Mouse (Mus musculus) frontal cortex, adult 2 months (tissue): Measurements from ENCODE around the gene Ltv1. TPM values are rescaled to one million over a fixed set of nuclear protein-coding genes. Genes with fewer than 3 reads are reported as not detected.
A peak's percentile ranks its signal among the peaks of the same experiment; 100 is the strongest.

ENCODE experiments used
- DNase-seq, 2 experiments: peaks; one replicate each; pipeline ENCODE4 v3.0.0; 2022; ENCODE audit warnings: low spot score in 1 of 2; ENCODE audit errors: extremely low spot score in 1 of 2
- polyA plus RNA-seq: library from polyadenylated mRNA; depleted of rRNA; stranded (reverse); fragments of >200 nt; gene quantifications from 2 replicates; pipeline ENCODE4 v1.2.3, GENCODE M21; 2012; rRNA removed

Gene Ltv1
- polyA plus RNA-seq, result 21.5 and 23.1 TPM in 2 replicates

GRCm38 (mm10) chr10:13192731-13193351, at the start of gene Ltv1:
Gene Ltv1, minus strand, starts transcription at chr10:13193168.
- peak; percentile 90 to 97 for DNase-seq

- no peak for DNase-seq
Observed at GRCm38 (mm10) chr10:13240431-13240830, 47.5 kb upstream of the Ltv1 start.

- no peak for DNase-seq
Observed at GRCm38 (mm10) chr10:13238188-13238587, 45.2 kb upstream of the Ltv1 start.

GRCm38 (mm10) chr10:13236866-13237265, 43.9 kb upstream of the Ltv1 start:
- no peak for DNase-seq

- DNase-seq, result no peak
Observed at GRCm38 (mm10) chr10:13234503-13234902, 41.5 kb upstream of the Ltv1 start.

GRCm38 (mm10) chr10:13233941-13234340, 41.0 kb upstream of the Ltv1 start:
- no peak for DNase-seq

GRCm38 (mm10) chr10:13233143-13233622, 40.2 kb upstream of the Ltv1 start:
- no peak for DNase-seq

- DNase-seq, result no peak
Observed at GRCm38 (mm10) chr10:13232443-13233142, 39.6 kb upstream of the Ltv1 start.

GRCm38 (mm10) chr10:13230716-13231115, 37.7 kb upstream of the Ltv1 start:
- DNase-seq, result no peak

GRCm38 (mm10) chr10:13225377-13226063, 32.6 kb upstream of the Ltv1 start:
- no peak for DNase-seq

- DNase-seq, result no peak
Observed at GRCm38 (mm10) chr10:13222135-13222534, 29.2 kb upstream of the Ltv1 start.

- no peak for DNase-seq
Observed at GRCm38 (mm10) chr10:13220061-13220460, 27.1 kb upstream of the Ltv1 start.

- no peak for DNase-seq
Observed at GRCm38 (mm10) chr10:13213956-13214355, 21.0 kb upstream of the Ltv1 start.

GRCm38 (mm10) chr10:13212829-13213228, 19.9 kb upstream of the Ltv1 start:
- no peak for DNase-seq

- no peak for DNase-seq
Observed at GRCm38 (mm10) chr10:13212326-13212725, 19.4 kb upstream of the Ltv1 start.

- no peak for DNase-seq
Observed at GRCm38 (mm10) chr10:13209930-13210637, 17.1 kb upstream of the Ltv1 start.

GRCm38 (mm10) chr10:13209506-13209905, 16.5 kb upstream of the Ltv1 start:
- DNase-seq, result no peak

- DNase-seq, result no peak
Observed at GRCm38 (mm10) chr10:13209061-13209460, 16.1 kb upstream of the Ltv1 start.

- no peak for DNase-seq
Observed at GRCm38 (mm10) chr10:13201741-13202293, 8.8 kb upstream of the Ltv1 start.

- DNase-seq, result no peak
Observed at GRCm38 (mm10) chr10:13200862-13201261, 7.9 kb upstream of the Ltv1 start.

GRCm38 (mm10) chr10:13199234-13199633, 6.3 kb upstream of the Ltv1 start:
- DNase-seq, result no peak
